Mouse (Mus musculus): ENCODE results near the gene Chst8. TPM values are rescaled to one million over a fixed set of nuclear protein-coding genes. Genes with fewer than 3 reads are reported as not detected.
A peak's percentile ranks its signal among the peaks of the same experiment; 100 is the strongest.

Gene Chst8
- polyA plus RNA-seq, 1 experiment from 2014 or later: 4.1 TPM

DNA sequence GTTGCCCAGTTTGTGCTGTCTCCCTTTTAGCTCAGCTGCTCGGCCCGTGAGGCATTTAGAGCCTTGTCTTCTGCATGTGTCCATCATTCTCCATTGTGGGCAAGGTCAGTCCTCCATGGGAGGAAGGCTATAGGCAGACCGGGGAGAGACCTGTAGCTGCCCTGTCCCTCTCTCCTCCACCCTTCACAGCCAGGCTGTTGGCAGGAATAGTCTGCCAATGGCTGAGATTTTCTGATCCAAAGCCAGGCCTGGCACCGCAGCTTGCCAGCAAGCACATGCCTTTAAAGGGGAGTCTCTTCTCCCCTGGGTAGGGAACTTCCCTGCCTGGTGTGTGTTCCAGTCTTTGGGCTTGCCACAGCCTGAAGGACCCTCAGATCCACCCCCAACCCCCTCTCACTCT is 103.4 kb downstream of the Chst8 start:
- ATAC-seq (ENCODE audit: insufficient number of reproducible peaks, insufficient read depth, low FRiP score, low read depth): no peak
- Histone ChIP-seq H3K4me1 (ENCODE audit: control insufficient read depth, insufficient read depth, low read length) (no peaks in the 10 kb centered on the region), H3K9ac (replicated peaks; ENCODE audit: low read depth, low read length) (no peak overlapping the region), H3K9me3 (ENCODE audit: control insufficient read depth, low read depth, low read length) (no peaks in the 10 kb centered on the region; the same call in 1 of the 2 replicates), H3K27ac (ENCODE audit: low read length) (no peak overlapping the region), H3K27me3 (ENCODE audit: control insufficient read depth, insufficient read depth, low read length) (no peaks in the 10 kb centered on the region), H3K36me3 (ENCODE audit: control insufficient read depth, insufficient read depth, low read length) (no peaks in the 10 kb centered on the region), H3K4me3 (ENCODE audit: low read depth, low read length) (no peak overlapping the region), H3K4me2 (replicated peaks; ENCODE audit: low read depth, low read length) (no peak overlapping the region)
- WGBS: 81% methylated on average over 4 of the region's 4 CpGs

DNA sequence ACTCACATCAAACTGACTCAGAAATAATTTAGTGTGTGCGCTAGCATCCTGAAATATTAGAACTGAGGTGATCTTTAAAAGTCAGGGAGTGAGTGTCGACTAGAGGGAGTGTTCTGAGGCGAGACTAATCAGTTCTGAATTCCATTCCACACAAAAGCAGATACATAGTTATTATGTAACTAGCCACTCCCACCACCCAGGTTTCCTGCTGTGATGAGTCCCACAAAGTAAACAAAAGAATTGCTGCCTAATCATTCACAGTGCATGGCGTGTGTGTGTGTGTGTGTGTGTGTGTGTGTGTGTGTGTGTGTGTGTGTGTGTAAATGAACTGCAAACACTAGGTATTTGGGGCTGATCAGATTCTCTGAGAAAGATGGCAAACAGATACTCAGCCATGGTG is 108.1 kb downstream of the Chst8 start:
- Histone ChIP-seq H3K9me3 (ENCODE audit: control insufficient read depth, low read depth, low read length) (no peaks in the 10 kb centered on the region; the same call in 1 of the 2 replicates), H3K4me3 (ENCODE audit: low read depth, low read length) (no peak overlapping the region), H3K4me1 (ENCODE audit: control insufficient read depth, insufficient read depth, low read length) (no peaks in the 10 kb centered on the region), H3K4me2 (replicated peaks; ENCODE audit: low read depth, low read length) (no peak overlapping the region), H3K36me3 (ENCODE audit: control insufficient read depth, insufficient read depth, low read length) (no peaks in the 10 kb centered on the region), H3K9ac (replicated peaks; ENCODE audit: low read depth, low read length) (no peak overlapping the region), H3K27me3 (ENCODE audit: control insufficient read depth, insufficient read depth, low read length) (no peaks in the 10 kb centered on the region), H3K27ac (ENCODE audit: low read length) (no peak overlapping the region)
- 34% methylated on average over 4 of the region's 4 CpGs for WGBS
- peak; percentile 65; the same call in 1 of the 2 replicates for ATAC-seq (ENCODE audit: insufficient number of reproducible peaks, insufficient read depth, low FRiP score, low read depth)

GRCm38 (mm10) chr7:34703437-34703836 is 109.1 kb downstream of the Chst8 start:
- Histone ChIP-seq H3K27ac (ENCODE audit: low read length) (no peak overlapping the region), H3K9ac (replicated peaks; ENCODE audit: low read depth, low read length) (no peak overlapping the region), H3K4me2 (replicated peaks; ENCODE audit: low read depth, low read length) (no peak overlapping the region), H3K4me1 (ENCODE audit: control insufficient read depth, insufficient read depth, low read length) (no peaks in the 10 kb centered on the region), H3K9me3 (ENCODE audit: control insufficient read depth, low read depth, low read length) (no peaks in the 10 kb centered on the region; the same call in 1 of the 2 replicates), H3K36me3 (ENCODE audit: control insufficient read depth, insufficient read depth, low read length) (no peaks in the 10 kb centered on the region), H3K4me3 (ENCODE audit: low read depth, low read length) (no peak overlapping the region), H3K27me3 (ENCODE audit: control insufficient read depth, insufficient read depth, low read length) (no peaks in the 10 kb centered on the region)
- ATAC-seq (ENCODE audit: insufficient number of reproducible peaks, insufficient read depth, low FRiP score, low read depth): no peak
- WGBS: 34% methylated on average over 4 of the region's 4 CpGs

- no peak overlapping the region for H3K4me2 ChIP-seq (replicated peaks; ENCODE audit: low read depth, low read length)
- no peaks in the 10 kb centered on the region for H3K4me1 ChIP-seq (ENCODE audit: control insufficient read depth, insufficient read depth, low read length)
- H3K9me3 ChIP-seq (ENCODE audit: control insufficient read depth, low read depth, low read length): no peaks in the 10 kb centered on the region
- H3K4me3 ChIP-seq (ENCODE audit: low read depth, low read length): no peak overlapping the region
- H3K27ac ChIP-seq (ENCODE audit: low read length): no peak overlapping the region
- H3K36me3 ChIP-seq (ENCODE audit: control insufficient read depth, insufficient read depth, low read length): no peaks in the 10 kb centered on the region
- WGBS: 14% methylated on average over 11 of the region's 11 CpGs
- H3K27me3 ChIP-seq (ENCODE audit: control insufficient read depth, insufficient read depth, low read length): no peaks in the 10 kb centered on the region
- H3K9ac ChIP-seq (replicated peaks; ENCODE audit: low read depth, low read length): no peak overlapping the region
- ATAC-seq (ENCODE audit: insufficient number of reproducible peaks, insufficient read depth, low FRiP score, low read depth): peak; percentile 26; the same call in 1 of the 2 replicates
Observed at GRCm38 (mm10) chr7:34702718-34703351, 109.7 kb downstream of the Chst8 start.

GRCm38 (mm10) chr7:34699888-34700287 is 112.6 kb downstream of the Chst8 start:
- Histone ChIP-seq H3K36me3 (ENCODE audit: control insufficient read depth, insufficient read depth, low read length) (no peaks in the 10 kb centered on the region), H3K4me1 (ENCODE audit: control insufficient read depth, insufficient read depth, low read length) (no peaks in the 10 kb centered on the region), H3K4me2 (replicated peaks; ENCODE audit: low read depth, low read length) (no peak overlapping the region), H3K4me3 (ENCODE audit: low read depth, low read length) (no peak overlapping the region), H3K9ac (replicated peaks; ENCODE audit: low read depth, low read length) (no peak overlapping the region), H3K9me3 (ENCODE audit: control insufficient read depth, low read depth, low read length) (no peaks in the 10 kb centered on the region), H3K27me3 (ENCODE audit: control insufficient read depth, insufficient read depth, low read length) (no peaks in the 10 kb centered on the region), H3K27ac (ENCODE audit: low read length) (no peak overlapping the region)
- 68% methylated on average over 3 of the region's 3 CpGs for WGBS
- ATAC-seq (ENCODE audit: insufficient number of reproducible peaks, insufficient read depth, low FRiP score, low read depth): no peak

DNA sequence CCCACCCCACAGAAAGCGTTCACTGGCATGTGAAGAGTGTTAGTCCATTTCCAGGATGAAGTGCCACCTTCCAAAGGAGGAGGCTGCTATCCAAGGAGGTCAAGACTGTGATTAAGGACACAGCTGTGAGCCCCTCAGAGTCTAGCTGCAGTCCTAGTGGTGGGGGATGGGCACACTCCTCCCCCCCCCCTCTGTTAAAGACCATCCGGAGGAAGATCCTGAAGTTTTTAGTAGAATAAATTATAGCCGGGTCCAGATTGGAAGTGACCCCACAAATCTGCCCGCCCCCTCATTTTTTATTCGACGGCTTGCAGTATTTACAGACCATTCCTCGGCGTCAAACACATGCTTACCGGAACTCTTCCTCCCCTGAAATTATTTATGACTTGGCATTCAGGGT is 114.3 kb downstream of the Chst8 start:
- H3K4me3 ChIP-seq (ENCODE audit: low read depth, low read length): no peak overlapping the region
- H3K36me3 ChIP-seq (ENCODE audit: control insufficient read depth, insufficient read depth, low read length): no peaks in the 10 kb centered on the region
- no peak overlapping the region for H3K4me2 ChIP-seq (replicated peaks; ENCODE audit: low read depth, low read length)
- WGBS: 71% methylated on average over 9 of the region's 9 CpGs
- H3K4me1 ChIP-seq (ENCODE audit: control insufficient read depth, insufficient read depth, low read length): no peaks in the 10 kb centered on the region
- no peak overlapping the region for H3K9ac ChIP-seq (replicated peaks; ENCODE audit: low read depth, low read length)
- H3K27me3 ChIP-seq (ENCODE audit: control insufficient read depth, insufficient read depth, low read length): no peaks in the 10 kb centered on the region
- H3K9me3 ChIP-seq (ENCODE audit: control insufficient read depth, low read depth, low read length): no peaks in the 10 kb centered on the region
- H3K27ac ChIP-seq (ENCODE audit: low read length): no peak overlapping the region
- ATAC-seq (ENCODE audit: insufficient number of reproducible peaks, insufficient read depth, low FRiP score, low read depth): no peak

DNA sequence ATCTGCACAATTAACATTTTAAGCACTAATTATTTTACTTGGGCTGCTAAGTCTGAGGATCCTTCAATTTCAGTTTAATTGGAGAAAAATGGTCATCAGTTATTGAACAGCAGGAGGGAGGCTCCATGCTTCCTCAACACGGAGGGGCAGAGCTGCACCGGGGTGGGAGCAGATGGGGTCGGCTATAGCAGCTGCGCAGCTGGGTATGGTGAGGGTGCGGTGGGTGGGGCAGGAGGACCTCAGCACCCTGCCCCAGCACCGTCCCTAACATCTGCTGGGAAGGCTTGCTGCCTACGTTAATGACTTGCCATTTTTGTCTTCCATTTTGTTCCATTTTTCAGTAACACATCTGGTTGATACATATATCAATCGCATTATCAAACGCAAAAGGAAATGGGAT is 116.4 kb downstream of the Chst8 start:
- no peaks in the 10 kb centered on the region for H3K27me3 ChIP-seq (ENCODE audit: control insufficient read depth, insufficient read depth, low read length)
- H3K27ac ChIP-seq (ENCODE audit: low read length): no peak overlapping the region
- 68% methylated on average over 9 of the region's 9 CpGs for WGBS
- no peak for ATAC-seq (ENCODE audit: insufficient number of reproducible peaks, insufficient read depth, low FRiP score, low read depth)
- no peak overlapping the region for H3K9ac ChIP-seq (replicated peaks; ENCODE audit: low read depth, low read length)
- no peaks in the 10 kb centered on the region for H3K9me3 ChIP-seq (ENCODE audit: control insufficient read depth, low read depth, low read length)
- no peaks in the 10 kb centered on the region for H3K4me1 ChIP-seq (ENCODE audit: control insufficient read depth, insufficient read depth, low read length)
- no peak overlapping the region for H3K4me3 ChIP-seq (ENCODE audit: low read depth, low read length)
- no peak overlapping the region for H3K4me2 ChIP-seq (replicated peaks; ENCODE audit: low read depth, low read length)
- no peaks in the 10 kb centered on the region for H3K36me3 ChIP-seq (ENCODE audit: control insufficient read depth, insufficient read depth, low read length)

GRCm38 (mm10) chr7:34694898-34695297 is 117.6 kb downstream of the Chst8 start:
- 68% methylated on average over 9 of the region's 9 CpGs for WGBS
- Histone ChIP-seq H3K9me3 (ENCODE audit: control insufficient read depth, low read depth, low read length) (no peaks in the 10 kb centered on the region), H3K9ac (replicated peaks; ENCODE audit: low read depth, low read length) (no peak overlapping the region), H3K4me2 (replicated peaks; ENCODE audit: low read depth, low read length) (no peak overlapping the region), H3K27me3 (ENCODE audit: control insufficient read depth, insufficient read depth, low read length) (no peaks in the 10 kb centered on the region), H3K27ac (ENCODE audit: low read length) (no peak overlapping the region), H3K4me1 (ENCODE audit: control insufficient read depth, insufficient read depth, low read length) (no peaks in the 10 kb centered on the region), H3K4me3 (ENCODE audit: low read depth, low read length) (no peak overlapping the region), H3K36me3 (ENCODE audit: control insufficient read depth, insufficient read depth, low read length) (no peaks in the 10 kb centered on the region)
- no peak for ATAC-seq (ENCODE audit: insufficient number of reproducible peaks, insufficient read depth, low FRiP score, low read depth)

- no peaks in the 10 kb centered on the region for H3K36me3 ChIP-seq (ENCODE audit: control insufficient read depth, insufficient read depth, low read length)
- WGBS: 95% methylated on average over 13 of the region's 13 CpGs
- no peak overlapping the region for H3K4me2 ChIP-seq (replicated peaks; ENCODE audit: low read depth, low read length)
- no peak overlapping the region for H3K4me3 ChIP-seq (ENCODE audit: low read depth, low read length)
- H3K27me3 ChIP-seq (ENCODE audit: control insufficient read depth, insufficient read depth, low read length): no peaks in the 10 kb centered on the region
- 0 out of 2 replicates have a peak, but pooled peaks cover 3% of the 10 kb centered on the region for H3K4me1 ChIP-seq (ENCODE audit: control insufficient read depth, insufficient read depth, low read length)
- no peaks in the 10 kb centered on the region for H3K9me3 ChIP-seq (ENCODE audit: control insufficient read depth, low read depth, low read length)
- no peak for ATAC-seq (ENCODE audit: insufficient number of reproducible peaks, insufficient read depth, low FRiP score, low read depth)
- no peak overlapping the region for H3K27ac ChIP-seq (ENCODE audit: low read length)
- H3K9ac ChIP-seq (replicated peaks; ENCODE audit: low read depth, low read length): no peak overlapping the region
Observed at GRCm38 (mm10) chr7:34693916-34694315, 118.6 kb downstream of the Chst8 start.

Measured in stomach, embryonic 14.5 days (tissue).